Mouse (Mus musculus) spleen, postnatal 14 days (tissue): ENCODE results near the gene Klhdc7a.

ENCODE experiments used
- DNase-seq, 2 experiments: peaks; one replicate each; pipeline ENCODE4 v3.0.0; 2021 to 2022; ENCODE audit warnings: low spot score in 2 of 2

The Klhdc7a gene

DNA sequence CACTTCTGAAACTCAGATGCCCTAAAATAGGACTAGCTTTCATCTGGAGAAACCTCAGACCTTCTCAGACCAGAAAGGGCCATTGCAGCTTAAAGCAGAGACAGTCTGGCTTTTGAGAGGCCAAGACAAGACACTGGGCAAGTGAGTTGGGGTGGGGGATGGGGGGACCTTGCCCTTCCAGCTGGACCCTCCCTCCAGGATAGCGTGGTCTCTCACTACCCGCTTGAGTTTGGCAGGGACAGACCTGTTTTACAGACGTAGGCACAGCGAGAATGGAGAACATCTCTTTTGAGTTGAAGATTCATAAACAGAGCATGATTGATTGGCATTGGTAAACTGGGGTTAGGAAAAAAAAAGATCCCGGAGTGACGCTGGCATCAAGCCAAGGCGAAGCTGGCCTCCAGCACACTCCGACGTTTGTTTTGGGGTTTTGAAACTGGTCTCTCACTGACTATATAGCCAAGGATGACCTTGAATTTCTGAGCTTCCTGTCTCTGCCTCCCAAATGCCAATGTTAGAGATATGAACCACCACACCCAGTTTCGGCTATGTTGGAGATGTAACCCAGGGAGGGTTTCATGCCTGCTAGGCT, 7.0 kb downstream of the Klhdc7a start:
- DNase-seq = no peak

DNA sequence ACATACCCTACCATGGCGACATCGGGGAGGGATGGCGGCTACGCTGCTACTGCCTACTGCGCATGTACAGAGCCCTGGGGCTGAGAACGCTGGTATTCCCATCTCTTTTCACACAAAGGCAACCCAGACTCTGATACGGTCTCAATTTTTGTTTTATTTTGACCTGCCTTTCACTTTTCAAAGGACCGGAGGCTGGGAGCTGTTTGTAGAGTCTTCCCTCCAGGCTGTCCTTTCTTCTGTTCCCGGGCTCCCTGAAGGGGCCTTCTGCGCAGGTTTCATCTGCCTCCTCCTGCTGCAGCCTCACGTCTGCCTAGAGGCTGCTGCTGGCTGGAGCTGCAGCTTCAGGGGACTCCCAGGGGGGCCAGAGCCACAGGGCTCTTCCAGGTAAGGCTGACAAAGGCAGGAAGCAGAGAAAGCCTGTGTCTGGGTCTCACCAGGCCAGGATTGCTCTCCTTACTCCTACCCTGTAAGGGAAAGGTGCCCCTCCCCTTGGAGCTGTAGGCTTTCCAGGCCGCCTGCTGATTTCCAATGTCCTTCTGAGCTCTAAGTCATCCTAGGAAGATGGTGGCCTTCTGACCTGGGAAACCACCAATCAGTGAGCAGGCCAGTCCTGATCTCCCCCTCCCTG, 7.6 kb downstream of the Klhdc7a start:
- DNase-seq = no peak

DNA sequence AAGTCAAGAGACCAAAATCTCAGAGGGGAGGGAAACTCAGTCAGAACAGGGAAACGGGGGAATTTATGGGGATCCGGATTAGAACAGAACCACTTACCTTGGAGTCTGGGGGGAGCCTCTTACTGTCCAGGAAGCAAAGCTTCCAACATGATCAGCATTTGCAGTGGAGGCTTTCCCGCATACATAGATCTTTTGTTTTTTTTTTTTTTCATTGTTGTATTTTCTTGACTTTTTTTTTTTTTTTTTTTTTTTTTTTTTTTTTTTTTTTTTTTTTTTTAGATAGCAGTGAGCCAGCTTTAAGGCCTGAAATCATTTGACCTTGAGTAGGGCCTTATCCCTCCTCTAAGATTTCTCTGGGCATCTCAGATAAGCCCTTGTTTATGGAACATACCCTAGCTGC, 8.6 kb downstream of the Klhdc7a start:
- DNase-seq = no peak

DNA sequence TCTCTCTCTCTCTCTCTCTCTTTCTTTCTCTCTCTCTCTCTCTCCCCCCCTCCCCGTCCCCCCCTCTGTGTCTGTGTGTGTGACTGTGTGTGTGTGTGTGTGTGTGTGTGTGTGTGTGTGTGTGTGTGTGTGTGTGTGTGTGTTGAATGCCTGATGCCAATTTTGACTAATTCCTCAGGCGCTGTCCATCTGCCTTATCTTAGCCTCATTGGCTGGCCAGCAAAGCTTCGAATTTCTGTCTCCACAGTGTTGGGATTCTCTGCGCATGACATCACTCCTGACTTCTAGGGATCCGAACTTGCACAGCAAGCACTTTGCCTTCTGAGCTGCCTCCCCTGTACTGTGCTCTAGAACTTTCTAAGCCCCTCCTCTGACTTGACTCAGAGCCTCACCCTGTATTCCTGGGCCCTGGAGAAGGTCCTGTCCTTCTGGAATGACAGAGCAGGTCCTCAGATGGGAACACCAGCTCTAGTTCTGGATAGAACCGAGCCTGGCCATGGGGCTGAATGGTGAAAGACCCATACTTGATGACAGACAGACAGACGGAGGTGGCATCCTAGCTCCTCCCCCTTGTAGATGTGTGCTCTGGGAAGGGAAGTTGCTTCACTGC, 16.8 kb downstream of the Klhdc7a start:
- DNase-seq = no peak

DNA sequence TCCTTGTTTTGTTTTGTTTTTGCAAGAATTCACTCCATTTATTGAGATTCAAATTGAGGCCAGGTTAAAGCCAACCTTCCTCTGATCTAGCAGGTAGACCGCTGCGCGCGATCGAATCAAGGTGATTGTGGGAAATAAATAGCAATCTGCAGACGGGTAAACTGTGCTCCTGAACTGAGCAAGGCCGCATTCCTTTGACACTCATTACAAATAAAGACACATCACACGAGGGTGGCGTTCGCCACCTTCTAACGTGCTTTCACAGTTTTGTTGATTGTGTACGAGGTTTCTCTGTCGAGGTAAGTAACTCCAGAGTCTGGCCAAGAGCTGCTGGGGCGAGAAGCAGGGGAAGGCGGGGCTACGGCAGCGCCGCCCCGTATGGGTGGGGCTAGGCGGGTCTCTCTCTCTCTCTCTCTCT, 17.4 kb downstream of the Klhdc7a start:
- DNase-seq = no peak

DNA sequence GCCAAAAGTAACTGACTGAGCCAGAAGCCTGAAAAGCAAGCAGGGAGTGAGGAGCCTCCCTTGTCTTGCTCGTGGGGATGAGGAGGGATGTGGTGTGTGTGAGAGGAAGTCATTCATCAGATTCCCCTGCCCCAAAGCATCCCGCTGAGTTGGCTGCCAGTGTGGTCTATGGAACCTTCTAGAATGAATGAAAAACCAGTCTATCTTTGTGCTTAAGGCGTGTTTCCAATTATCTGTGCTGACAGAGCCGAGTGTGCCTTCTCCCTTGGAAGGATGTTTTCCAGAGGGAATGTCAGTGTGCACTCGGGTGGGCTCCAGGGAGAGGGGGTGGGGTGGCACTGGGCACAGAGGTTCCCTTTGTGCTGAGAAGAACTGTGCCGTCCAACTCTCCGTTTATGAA, 19.2 kb downstream of the Klhdc7a start:
- DNase-seq = no peak

DNA sequence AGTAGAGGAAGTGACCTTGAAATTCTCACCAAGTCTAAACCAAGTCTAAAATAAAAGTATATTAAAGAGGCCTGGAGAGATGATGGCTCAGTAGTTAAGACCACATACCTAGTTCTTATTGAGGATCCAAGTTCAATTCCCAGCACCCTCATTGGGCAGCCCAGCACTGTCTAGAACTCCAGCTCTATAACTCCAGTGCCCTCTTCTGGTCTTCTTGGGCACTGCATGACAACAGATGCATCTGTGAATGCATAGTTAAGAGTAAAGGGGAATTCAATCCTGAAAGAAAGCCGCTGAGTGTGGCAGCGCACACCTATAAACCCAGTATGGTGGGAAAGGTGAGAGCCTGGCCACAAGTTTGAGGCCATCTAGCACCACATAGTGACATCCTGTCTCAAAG, 20.5 kb downstream of the Klhdc7a start:
- no peak for DNase-seq

DNA sequence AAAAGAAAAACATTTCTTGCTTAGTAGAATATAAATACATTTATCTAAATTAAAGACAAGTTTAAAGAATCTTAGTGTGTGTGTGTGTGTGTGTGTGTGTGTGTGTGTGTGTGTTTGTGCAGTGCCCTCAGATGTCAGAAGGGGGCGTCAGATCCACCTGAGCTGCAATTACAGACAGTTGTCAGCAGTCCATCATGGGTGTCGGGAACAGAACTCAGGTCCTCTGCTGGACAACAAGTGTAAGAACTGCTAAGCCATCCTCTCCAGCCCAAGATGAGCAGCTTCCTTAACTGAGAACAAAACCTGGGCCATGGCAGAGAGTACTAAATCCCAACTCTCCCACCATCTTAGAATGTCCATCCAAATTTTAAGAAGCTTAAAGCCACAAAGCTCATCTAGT, 26.0 kb downstream of the Klhdc7a start:
- DNase-seq = no peak

DNA sequence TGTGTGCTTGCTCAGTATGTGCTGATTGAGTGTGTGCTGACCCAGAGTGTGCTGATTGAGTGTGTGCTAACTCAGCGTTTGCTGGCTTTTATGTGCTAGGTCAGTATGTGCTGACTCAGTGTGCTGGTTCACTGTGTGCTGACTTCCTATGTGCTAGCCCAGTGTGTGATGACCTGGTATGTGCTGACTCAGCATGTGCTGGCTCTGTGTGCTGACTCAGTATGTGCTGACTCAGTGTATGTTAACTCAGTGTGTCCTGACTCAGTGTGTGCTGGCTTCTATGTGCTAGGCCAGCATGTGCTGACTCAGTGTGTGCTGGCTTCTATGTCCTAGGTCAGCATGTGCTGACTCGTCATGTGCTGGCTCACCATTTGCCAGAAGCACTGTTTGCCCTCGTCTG, 32.3 kb downstream of the Klhdc7a start:
- no peak for DNase-seq

DNA sequence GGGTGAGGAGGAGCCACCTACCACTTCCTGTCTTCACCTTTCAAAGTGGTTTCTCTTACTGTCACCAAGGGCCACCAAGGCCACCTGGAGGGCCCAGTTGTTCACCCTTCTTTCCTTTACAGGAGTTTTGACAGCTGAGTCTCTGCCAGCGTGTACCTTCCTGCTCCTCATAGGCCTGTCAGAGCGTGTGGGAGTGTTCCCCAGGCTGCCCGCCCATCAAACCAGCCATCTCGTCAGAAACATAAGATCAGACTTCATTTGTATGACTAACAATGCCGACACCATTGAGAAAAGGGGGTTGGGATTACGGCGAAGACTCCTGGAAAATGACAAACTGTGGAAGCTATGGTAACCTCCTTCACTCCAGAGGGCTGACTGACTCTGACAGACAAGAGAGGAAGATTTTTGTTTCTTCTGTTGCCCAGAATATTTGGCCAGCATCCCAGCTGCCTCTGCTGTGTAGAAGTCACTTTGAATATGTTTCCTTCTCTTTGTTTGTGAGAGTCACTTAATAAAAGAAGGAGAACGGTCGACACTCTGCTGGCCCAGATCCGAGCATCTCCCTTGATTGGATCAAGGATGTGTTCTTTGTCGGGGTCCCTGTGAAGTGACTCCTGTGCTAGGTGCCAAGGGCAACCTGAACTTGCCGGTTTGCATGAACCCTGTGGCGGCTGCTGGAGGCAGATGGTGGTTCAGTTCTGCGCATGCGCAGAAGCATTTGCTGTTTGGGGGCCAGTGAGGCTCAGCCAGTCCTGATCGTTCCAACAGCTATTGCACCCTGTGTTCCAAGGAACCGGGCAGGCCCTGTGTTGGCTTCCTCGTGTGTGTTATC, 34.6 kb downstream of the Klhdc7a start:
- no peak for DNase-seq

DNA sequence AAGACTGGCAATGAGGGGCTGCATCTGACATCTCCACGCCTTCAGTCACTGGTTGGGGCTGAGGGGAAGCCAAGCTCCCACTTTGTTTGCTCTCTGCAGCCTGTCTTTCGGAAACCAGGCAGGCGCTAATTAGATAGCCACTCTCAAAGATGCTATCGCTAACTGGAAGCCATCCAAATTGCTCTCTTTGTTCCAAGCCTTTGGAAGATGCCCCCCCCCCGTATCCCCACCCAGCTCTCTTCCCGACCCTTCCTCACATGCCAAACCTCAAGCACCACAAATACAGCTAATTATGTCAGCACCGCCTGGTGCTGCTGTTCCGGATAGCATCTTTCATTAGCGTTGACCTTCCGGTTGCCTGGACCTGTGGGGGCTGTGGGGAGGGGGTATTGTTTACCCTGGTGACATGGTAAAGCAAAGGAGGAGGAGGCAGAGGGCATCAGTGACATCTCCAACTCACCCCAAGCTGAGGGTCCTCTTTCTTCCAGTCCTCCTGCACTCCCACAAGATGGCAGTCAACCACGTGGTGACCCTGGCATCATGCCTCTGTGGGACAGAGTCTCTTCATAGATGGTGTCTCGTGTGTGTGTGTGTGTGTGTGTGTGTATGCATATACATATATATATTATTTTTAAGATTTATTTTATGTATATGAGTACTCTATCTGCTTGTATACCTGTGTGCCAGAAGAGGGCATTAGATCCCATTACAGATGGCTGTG, 35.9 kb downstream of the Klhdc7a start:
- no peak for DNase-seq

DNA sequence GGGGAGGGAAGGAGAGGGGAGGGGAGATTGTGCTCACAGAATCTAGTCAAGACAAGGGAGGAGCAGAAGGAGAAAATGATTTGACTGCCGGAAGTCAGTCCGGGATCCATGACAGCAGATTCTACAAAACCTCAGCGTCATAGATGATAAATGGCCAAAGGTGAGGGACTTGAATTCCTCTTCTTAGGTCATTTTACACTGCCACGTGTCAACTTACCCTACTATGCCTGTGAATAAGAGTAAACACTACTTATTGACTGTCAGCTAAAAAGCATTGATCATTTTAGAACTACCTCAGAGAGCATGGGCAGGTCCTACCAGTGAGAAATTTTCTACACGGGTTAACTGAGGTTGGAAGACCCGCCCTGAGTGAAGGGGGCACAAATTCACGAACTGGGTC, 36.9 kb downstream of the Klhdc7a start:
- no peak for DNase-seq

DNA sequence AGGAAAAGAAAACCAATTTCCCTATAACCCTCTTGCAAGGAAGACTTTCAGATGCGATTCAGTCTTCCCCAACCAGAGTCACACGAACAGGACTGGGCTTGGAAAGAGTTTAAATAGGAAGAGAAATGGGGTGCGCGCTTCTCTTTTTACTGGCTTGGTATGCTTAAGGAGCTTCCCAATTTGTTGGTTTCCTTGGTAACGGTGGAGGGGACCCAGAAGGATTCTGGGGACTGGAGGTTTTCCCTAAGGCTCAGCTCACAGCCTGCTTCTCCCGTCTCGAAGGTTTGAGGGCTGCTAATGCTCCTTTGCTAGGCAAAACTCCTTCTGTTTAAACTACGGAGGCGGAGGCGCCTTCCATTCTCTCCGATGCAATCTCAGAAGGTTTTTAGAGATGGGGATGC, 41.7 kb downstream of the Klhdc7a start:
- no peak for DNase-seq

DNA sequence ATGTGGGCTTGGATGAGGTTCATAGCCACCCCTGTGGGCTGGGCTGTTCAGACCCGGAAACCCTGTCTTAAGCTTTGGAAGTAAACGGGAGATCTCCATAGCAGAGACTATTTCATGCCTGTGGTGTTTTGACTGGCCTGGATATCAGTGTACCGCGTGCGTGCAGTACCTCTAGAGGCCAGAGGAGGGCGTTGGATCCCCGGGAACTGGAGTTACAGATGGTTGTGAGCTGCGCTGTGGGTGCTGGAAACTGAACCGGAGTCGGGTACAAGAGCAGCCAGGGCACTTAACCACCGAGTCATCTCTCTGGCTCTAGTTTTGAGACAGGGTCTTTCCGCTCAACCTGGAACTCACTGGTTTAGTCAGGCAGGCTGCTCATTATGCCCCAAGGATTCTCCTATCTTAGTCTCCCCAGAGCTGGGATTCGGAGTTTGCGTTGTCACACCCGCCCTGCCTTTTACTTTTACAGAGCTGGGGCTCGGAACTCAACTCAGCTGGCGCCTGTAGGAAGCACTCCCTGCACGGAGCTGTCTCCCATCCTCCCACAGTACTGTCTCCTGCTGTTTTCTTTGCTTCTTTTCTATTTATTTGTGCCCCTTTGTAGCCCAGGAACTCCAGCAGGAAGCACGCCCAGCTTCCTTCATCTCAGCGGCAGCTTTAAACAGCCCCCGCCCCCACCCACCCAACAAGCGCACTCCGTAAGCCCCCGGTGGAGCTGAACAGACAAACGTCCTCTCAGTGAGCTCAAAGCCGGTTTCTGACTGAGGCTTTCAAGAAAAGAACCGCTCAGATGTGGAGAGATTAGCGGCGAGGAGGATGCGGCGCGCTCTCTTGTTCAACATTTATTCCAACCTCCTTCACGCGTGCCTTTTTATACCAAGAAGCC, 42.3 kb downstream of the Klhdc7a start:
- no peak for DNase-seq

DNA sequence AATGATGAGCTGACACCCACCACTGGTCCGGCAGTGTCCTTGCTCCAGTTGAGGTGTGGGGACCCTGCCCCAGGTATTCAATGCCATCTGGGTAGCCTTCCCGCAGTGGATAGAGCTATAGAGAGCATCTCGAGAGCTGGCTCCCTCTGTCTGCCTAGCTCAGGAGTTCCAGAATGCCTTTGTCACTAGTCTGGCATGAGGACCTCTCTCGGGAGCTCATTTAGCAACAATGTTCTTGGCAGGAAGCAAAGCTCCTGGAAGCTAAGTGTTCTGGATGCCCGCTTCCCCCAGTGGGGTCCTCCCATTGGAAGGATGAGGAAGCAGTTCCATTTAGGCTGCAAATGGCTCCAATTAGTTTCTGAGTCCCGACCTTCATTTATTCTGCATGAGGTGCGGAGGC, 51.1 kb downstream of the Klhdc7a start:
- no peak for DNase-seq
